Mouse (Mus musculus) CH12.LX (cell line): Measurements from ENCODE around the gene Cap2. TPM values are rescaled to one million over a fixed set of nuclear protein-coding genes. Genes with fewer than 3 reads are reported as not detected.

ENCODE experiments used
- DNase-seq: peaks from one replicate; pipeline ENCODE4 v3.0.0-alpha.2; 2013; ENCODE audit errors: extremely low read depth
- H3K27ac ChIP-seq: 2 replicates; pipeline ENCODE4 v1.5.1; 2012; ENCODE audit warnings: low read depth, mild to moderate bottlenecking, control low read depth, moderate library complexity; ENCODE audit not compliant: insufficient read depth
- H3K27me3 ChIP-seq: replicated peaks from 2 replicates; pipeline ENCODE3; 2012; ENCODE audit warnings: inconsistent platforms
- H3K36me3 ChIP-seq, 2 experiments: replicated peaks in 1 of 2; 2 replicates each; pipeline versions ENCODE3 to v1.6.1; 2012; ENCODE audit warnings: inconsistent platforms in 1 of 2, low read length in 1 of 2, mild to moderate bottlenecking in 1 of 2, mixed read lengths in 1 of 2, moderate library complexity in 1 of 2; ENCODE audit not compliant: control insufficient read depth in 1 of 2, insufficient read depth in 1 of 2
- H3K4me1 ChIP-seq, 2 experiments: 2 replicates each; pipeline ENCODE4 v1.6.1; 2012; ENCODE audit warnings: inconsistent platforms in 1 of 2, moderate library complexity in 1 of 2; ENCODE audit not compliant: insufficient read depth in 2 of 2, control insufficient read depth in 1 of 2
- H3K4me2 ChIP-seq: 2 replicates; pipeline ENCODE4 v1.6.1; 2012; ENCODE audit warnings: low read depth, mild to moderate bottlenecking, control low read depth; ENCODE audit not compliant: poor library complexity, insufficient read depth, severe bottlenecking
- H3K4me3 ChIP-seq, 3 experiments: fragments of 150-350 bp in 1 of 3; sonication (generic) in 1 of 3; replicated peaks in 1 of 3; 2 replicates each; pipeline versions ENCODE3 to v1.5.1; 2011 to 2012; ENCODE audit warnings: low read depth in 2 of 3, low read length in 2 of 3, mild to moderate bottlenecking in 2 of 3, moderate library complexity in 2 of 3, control low read depth in 1 of 3, improper control_type of control experiment in 1 of 3, inconsistent platforms in 1 of 3, mixed read lengths in 1 of 3; ENCODE audit not compliant: poor library complexity in 1 of 3
- H3K79me2 ChIP-seq: replicated peaks from 2 replicates; pipeline ENCODE4 v1.6.1; 2012; ENCODE audit warnings: mild to moderate bottlenecking, moderate library complexity; ENCODE audit not compliant: control insufficient read depth, poor library complexity, insufficient read depth, severe bottlenecking; ENCODE audit errors: extremely low read depth
- H3K9ac ChIP-seq: 2 replicates; pipeline ENCODE4 v1.6.1; 2012; ENCODE audit warnings: low read depth, mild to moderate bottlenecking, control low read depth, moderate library complexity; ENCODE audit not compliant: insufficient read depth
- H3K9me3 ChIP-seq: replicated peaks from 2 replicates; pipeline ENCODE3; 2012; ENCODE audit warnings: low read length, inconsistent platforms, mixed read lengths
- CHD1 ChIP-seq: IDR thresholded peaks from 2 replicates; pipeline ENCODE4 v1.6.1; 2012; ENCODE audit warnings: low read depth, low read length, improper control_type of control experiment, inconsistent platforms
- CHD2 ChIP-seq: IDR thresholded peaks from 2 replicates; pipeline ENCODE4 v1.6.1; 2011; ENCODE audit warnings: low read length, improper control_type of control experiment
- CTCF ChIP-seq, 2 experiments: IDR thresholded peaks in 1 of 2; conservative IDR thresholded peaks in 1 of 2; 2 replicates each; pipeline ENCODE4 v1.5.1; 2011 to 2012; ENCODE audit warnings: low read depth in 2 of 2, low read length in 2 of 2, improper control_type of control experiment in 1 of 2, inconsistent platforms in 1 of 2, mild to moderate bottlenecking in 1 of 2, moderate library complexity in 1 of 2
- E2F4 ChIP-seq: IDR thresholded peaks from 2 replicates; pipeline ENCODE4 v1.6.1; 2011; ENCODE audit warnings: low read depth, low read length, improper control_type of control experiment; ENCODE audit not compliant: insufficient replicate concordance
- EP300 ChIP-seq: IDR thresholded peaks from 2 replicates; pipeline ENCODE4 v1.6.1; 2011; ENCODE audit warnings: low read length, improper control_type of control experiment
- IRF4 ChIP-seq: IDR thresholded peaks from 2 replicates; pipeline ENCODE4 v1.6.1; 2014; ENCODE audit warnings: low read depth, mild to moderate bottlenecking, inconsistent platforms, low read length, improper control_type of control experiment
- JUN ChIP-seq: IDR thresholded peaks from 2 replicates; pipeline ENCODE4 v1.6.1; 2011; ENCODE audit warnings: low read depth, mild to moderate bottlenecking, low read length, improper control_type of control experiment, moderate library complexity; ENCODE audit not compliant: insufficient read depth
- KAT2A ChIP-seq: IDR thresholded peaks from 2 replicates; pipeline ENCODE4 v1.6.1; 2012; ENCODE audit warnings: low read length, improper control_type of control experiment, inconsistent platforms; ENCODE audit not compliant: insufficient replicate concordance
- MAX ChIP-seq: IDR thresholded peaks from 2 replicates; pipeline ENCODE4 v1.6.1; 2011; ENCODE audit warnings: low read length, improper control_type of control experiment
- MXI1 ChIP-seq: IDR thresholded peaks from 2 replicates; pipeline ENCODE4 v1.6.1; 2011; ENCODE audit warnings: mild to moderate bottlenecking, low read depth, low read length, improper control_type of control experiment
- NRF1 ChIP-seq: IDR thresholded peaks from 2 replicates; pipeline ENCODE4 v1.6.1; 2014; ENCODE audit warnings: low read depth, mild to moderate bottlenecking, inconsistent platforms, low read length, improper control_type of control experiment, moderate library complexity
- POLR2A ChIP-seq: IDR thresholded peaks from 2 replicates; pipeline ENCODE4 v1.6.1; 2011; ENCODE audit warnings: low read depth, mild to moderate bottlenecking, improper control_type of control experiment, low read length
- RAD21 ChIP-seq: IDR thresholded peaks from 2 replicates; pipeline ENCODE4 v1.6.1; 2011; ENCODE audit warnings: low read depth, mild to moderate bottlenecking, low read length, improper control_type of control experiment, moderate library complexity
- TBP ChIP-seq: conservative IDR thresholded peaks from 2 replicates; pipeline ENCODE4 v1.6.1; 2011; ENCODE audit warnings: low read depth, low read length, improper control_type of control experiment
- TCF12 ChIP-seq: IDR thresholded peaks from 2 replicates; pipeline ENCODE4 v1.6.1; 2014; ENCODE audit warnings: low read depth, mild to moderate bottlenecking, inconsistent platforms, low read length, improper control_type of control experiment
- UBTF ChIP-seq: IDR thresholded peaks from 2 replicates; pipeline ENCODE4 v1.6.1; 2012; ENCODE audit warnings: low read depth, mild to moderate bottlenecking, inconsistent platforms, low read length, improper control_type of control experiment, moderate library complexity
- USF1 ChIP-seq: IDR thresholded peaks from 2 replicates; pipeline ENCODE4 v1.6.1; 2014; ENCODE audit warnings: low read depth, mild to moderate bottlenecking, inconsistent platforms, low read length, improper control_type of control experiment
- USF2 ChIP-seq: conservative IDR thresholded peaks from 2 replicates; pipeline ENCODE4 v1.6.1; 2011; ENCODE audit warnings: low read depth, low read length, improper control_type of control experiment
- ZC3H11A ChIP-seq: IDR thresholded peaks from 2 replicates; pipeline ENCODE4 v1.6.1; 2012; ENCODE audit warnings: low read depth, mild to moderate bottlenecking, inconsistent platforms, low read length, improper control_type of control experiment
- ZMIZ1 ChIP-seq: IDR thresholded peaks from 2 replicates; pipeline ENCODE4 v1.6.1; 2012; ENCODE audit warnings: low read depth, mild to moderate bottlenecking, inconsistent platforms, low read length, improper control_type of control experiment
- ZNF384 ChIP-seq: IDR thresholded peaks from 2 replicates; pipeline ENCODE4 v1.6.1; 2012; ENCODE audit warnings: low read depth, low read length, improper control_type of control experiment, inconsistent platforms
- dilution Hi-C: fragments of 300-500 bp; cut with MboI; formaldehyde crosslinking; loops from 2 replicates; pipeline ENCODE4 v1.14.3; 2020; ENCODE audit warnings: low sequenced_read_pairs; ENCODE audit not compliant: extremely low pct_unique_long_range_greater_than_20kb, extremely low pct_ligation_motif_present
- in situ Hi-C: fragments of 300-500 bp; cut with MboI; formaldehyde crosslinking; loops from 3 replicates; pipeline ENCODE4 v1.14.3; 2019; ENCODE audit warnings: low sequenced_read_pairs, low pct_ligation_motif_present, low pct_unique_long_range_greater_than_20kb, mixed read lengths
- polyA plus RNA-seq: library from polyadenylated mRNA; unstranded; fragments of >175 nt; gene quantifications from 2 replicates; pipeline ENCODE4 v1.2.1, GENCODE M21; 2012; ENCODE audit warnings: low read depth; ENCODE audit not compliant: insufficient read length
- total RNA-seq, 2 experiments: library from RNA; depleted of rRNA; stranded (reverse); fragments of 300-350 nt in 1 of 2; fragments of >200 nt in 1 of 2; gene quantifications; 2 replicates each; pipeline ENCODE4 v1.2.3; 2012 to 2014

Cap2 gene
- total and polyA plus RNA-seq, 3 experiments = 0.04 to 0.11 TPM; not detected in 1

- no peak for TF ChIP-seq CHD2
- no peak for TF ChIP-seq USF1
- no peak for TF ChIP-seq TBP
- TF ChIP-seq ZNF384 = no peak
- TF ChIP-seq IRF4 = no peak
- TF ChIP-seq RAD21 = no peak
- no peak for TF ChIP-seq USF2
- TF ChIP-seq CTCF (conservative IDR thresholded peaks at IDR 0.05 in 1 of 2, IDR thresholded peaks at IDR 0.05 in 1 of 2; ENCODE audit: low read depth in 2 of 2, low read length in 2 of 2) = no peak
- TF ChIP-seq NRF1 = no peak
- TF ChIP-seq CHD1 = no peak
- no peak for TF ChIP-seq MAX
- no peak for TF ChIP-seq UBTF
- no peak for TF ChIP-seq EP300
- TF ChIP-seq JUN = no peak
- TF ChIP-seq E2F4 = no peak
- TF ChIP-seq POLR2A = no peak
- TF ChIP-seq MXI1 = no peak
- TF ChIP-seq ZC3H11A = no peak
- H3K36me3 ChIP-seq = peaks cover 17 to 81% of the 10 kb centered on the region in 2 experiments
- in situ Hi-C loops (no loop called here), dilution Hi-C loops (no loop called here)
- H3K4me1 ChIP-seq = peaks cover 0 to 33% of the 10 kb centered on the region in 2 experiments; a peak in 3 of 4 replicates
- no peak for DNase-seq
- H3K9me3 ChIP-seq = no peaks in the 10 kb centered on the region
- no peak overlapping the region for H3K4me3 ChIP-seq
- H3K4me2 ChIP-seq = no peak overlapping the region
- H3K9ac ChIP-seq = no peak overlapping the region
- no peaks in the 10 kb centered on the region for H3K27me3 ChIP-seq
- H3K79me2 ChIP-seq = peaks cover 19% of the 10 kb centered on the region
- H3K27ac ChIP-seq = no peak overlapping the region
Measured at GRCm38 (mm10) chr13:46696788-46697187, 195.1 kb downstream of the Cap2 start.

DNA sequence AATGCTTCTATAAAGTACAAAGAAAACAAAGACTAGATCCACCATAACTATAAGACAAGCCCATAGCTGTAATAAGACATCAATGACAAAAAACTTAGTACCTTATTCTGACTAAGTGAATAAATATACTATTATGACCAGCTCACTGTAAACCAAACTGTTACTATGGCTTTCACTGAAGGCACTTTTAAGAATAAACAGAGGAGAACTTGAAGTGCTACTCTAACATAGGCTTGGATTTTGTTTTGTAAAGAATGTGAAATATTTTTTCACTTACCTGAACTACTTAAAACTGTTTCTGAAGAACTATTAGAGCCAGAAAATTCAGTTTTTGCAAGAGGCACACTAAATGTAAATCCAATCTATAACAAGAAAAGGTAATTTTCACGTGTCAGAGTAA is 197.7 kb downstream of the Cap2 start:
- H3K27me3 ChIP-seq = no peaks in the 10 kb centered on the region
- TF ChIP-seq USF1 (no peak), ZC3H11A (no peak), EP300 (no peak), RAD21 (no peak), UBTF (no peak), TCF12 (no peak), ZMIZ1 (no peak), USF2 (no peak), KAT2A (no peak)
- dilution Hi-C loops (no loop called here), in situ Hi-C loops (no loop called here)
- no peak overlapping the region for H3K4me3 ChIP-seq
- H3K36me3 ChIP-seq = peaks cover 13 to 82% of the 10 kb centered on the region in 2 experiments
- H3K79me2 ChIP-seq = peaks cover 20% of the 10 kb centered on the region; the same call in 1 of the 2 replicates
- no peak overlapping the region for H3K27ac ChIP-seq
- H3K4me2 ChIP-seq = no peak overlapping the region
- no peak overlapping the region for H3K9ac ChIP-seq
- H3K4me1 ChIP-seq = peaks cover 0 to 43% of the 10 kb centered on the region in 2 experiments; a peak in 3 of 4 replicates
- DNase-seq = no peak
- H3K9me3 ChIP-seq = no peaks in the 10 kb centered on the region

Other genes starting within 250 kb of the Cap2 start
- not detected in 2 replicates for gene Stmnd1, start 228.1 kb upstream of the Cap2 start, total RNA-seq (2012; rRNA removed)
- not detected in 2 replicates for gene Stmnd1, start 228.1 kb upstream of the Cap2 start, total RNA-seq (2014; rRNA removed)
- not detected in 2 replicates for gene Stmnd1, start 228.1 kb upstream of the Cap2 start, polyA plus RNA-seq
- not detected in 2 replicates for gene Rbm24, start 83.4 kb upstream of the Cap2 start, total RNA-seq (2012; rRNA removed)
- not detected in 2 replicates for gene Rbm24, start 83.4 kb upstream of the Cap2 start, total RNA-seq (2014; rRNA removed)
- gene Rbm24, start 83.4 kb upstream of the Cap2 start, polyA plus RNA-seq = not detected in 2 replicates
- 6.2 and 6.9 TPM in 2 replicates for gene Fam8a1, start 167.7 kb downstream of the Cap2 start, total RNA-seq (2012; rRNA removed)
- 9.9 and 10.1 TPM in 2 replicates for gene Fam8a1, start 167.7 kb downstream of the Cap2 start, total RNA-seq (2014; rRNA removed)
- 9.9 and 10.2 TPM in 2 replicates for gene Fam8a1, start 167.7 kb downstream of the Cap2 start, polyA plus RNA-seq
- 60.6 and 73.6 TPM in 2 replicates for gene Nup153, start 226.1 kb downstream of the Cap2 start, total RNA-seq (2012; rRNA removed)
- gene Nup153, start 226.1 kb downstream of the Cap2 start, total RNA-seq (2014; rRNA removed) = 91.3 and 91.5 TPM in 2 replicates
- gene Nup153, start 226.1 kb downstream of the Cap2 start, polyA plus RNA-seq = 79.2 and 118 TPM in 2 replicates